Mouse (Mus musculus): ENCODE data around the gene Gm16503. TPM values are rescaled to one million over a fixed set of nuclear protein-coding genes. Genes with fewer than 3 reads are reported as not detected.
"Not testable (repeated sequence)": the region's sequence is repeated elsewhere in the genome, so short reads cannot be mapped to it uniquely, and the experiment has no call there.

The Gm16503 gene
- polyA plus RNA-seq, 1 experiment from 2014 or later, result 0.79 TPM

GRCm38 (mm10) chr4:147579371-147579770 lies 39.4 kb downstream of the Gm16503 start:
- H3K27me3 ChIP-seq (ENCODE audit: control insufficient read depth, insufficient read depth, low read length); H3K36me3 ChIP-seq (ENCODE audit: control insufficient read depth, insufficient read depth, low read length); DNase-seq; ATAC-seq (ENCODE audit: low FRiP score, low TSS enrichment); H3K27ac ChIP-seq (replicated peaks; ENCODE audit: low read depth, low read length); H3K9ac ChIP-seq (replicated peaks; ENCODE audit: low read length); H3K4me2 ChIP-seq (ENCODE audit: low read length); H3K4me1 ChIP-seq (ENCODE audit: control insufficient read depth, insufficient read depth, low read length); H3K4me3 ChIP-seq (replicated peaks; ENCODE audit: low read depth, low read length): not testable (repeated sequence)
- H3K9me3 ChIP-seq (ENCODE audit: control insufficient read depth, low read length), result peaks cover 17% of the 10 kb centered on the region
- WGBS, result 94% methylated on average over 4 of the region's 4 CpGs

GRCm38 (mm10) chr4:147586511-147587473 lies 46.8 kb downstream of the Gm16503 start:
- DNase-seq, result no peak
- H3K4me1 ChIP-seq (ENCODE audit: control insufficient read depth, insufficient read depth, low read length), result no peaks in the 10 kb centered on the region
- no peak overlapping the region for H3K27ac ChIP-seq (replicated peaks; ENCODE audit: low read depth, low read length)
- no peaks in the 10 kb centered on the region for H3K36me3 ChIP-seq (ENCODE audit: control insufficient read depth, insufficient read depth, low read length)
- H3K9me3 ChIP-seq (ENCODE audit: control insufficient read depth, low read length), result peaks cover 34% of the 10 kb centered on the region
- H3K4me3 ChIP-seq (replicated peaks; ENCODE audit: low read depth, low read length), result no peak overlapping the region
- ATAC-seq (ENCODE audit: low FRiP score, low TSS enrichment), result peak; percentile 57
- no peaks in the 10 kb centered on the region for H3K27me3 ChIP-seq (ENCODE audit: control insufficient read depth, insufficient read depth, low read length)
- no peak overlapping the region for H3K4me2 ChIP-seq (ENCODE audit: low read length)
- WGBS, result 57% methylated on average over 1 of the region's 1 CpGs
- H3K9ac ChIP-seq (replicated peaks; ENCODE audit: low read length), result no peak overlapping the region

Other genes starting within 250 kb of the Gm16503 start
- 0.15 TPM in 1 of 2 replicates, not detected in the other for gene Zfp988, start 234.5 kb upstream of the Gm16503 start, polyA plus RNA-seq (2014; fragmentation: Nextera tagmentation; extraction: Ambion mirVana)
- gene Zfp978, start 178.9 kb upstream of the Gm16503 start, polyA plus RNA-seq (2014; fragmentation: Nextera tagmentation; extraction: Ambion mirVana), result 0.22 TPM in 1 of 2 replicates, not detected in the other
- 5.3 and 6.5 TPM in 2 replicates for gene Zfp982, start 47.8 kb upstream of the Gm16503 start, polyA plus RNA-seq (2014; fragmentation: Nextera tagmentation; extraction: Ambion mirVana)
- gene Zfp985, start 13.1 kb downstream of the Gm16503 start, polyA plus RNA-seq (2014; fragmentation: Nextera tagmentation; extraction: Ambion mirVana), result 0.30 TPM in 1 of 2 replicates, not detected in the other
- gene Zfp979, start 102.3 kb downstream of the Gm16503 start, polyA plus RNA-seq (2014; fragmentation: Nextera tagmentation; extraction: Ambion mirVana), result 1.8 and 3.6 TPM in 2 replicates
- not detected in 2 replicates for gene Zfp534, start 162.3 kb downstream of the Gm16503 start, polyA plus RNA-seq (2014; fragmentation: Nextera tagmentation; extraction: Ambion mirVana)